Mouse (Mus musculus) heart, embryonic 13.5 days (tissue): ENCODE measurements around the gene Ugt1a10. TPM values are rescaled to one million over a fixed set of nuclear protein-coding genes. Genes with fewer than 3 reads are reported as not detected.
A peak's percentile ranks its signal among the peaks of the same experiment; 100 is the strongest.
"Not testable (repeated sequence)": the region's sequence is repeated elsewhere in the genome, so short reads cannot be mapped to it uniquely, and the experiment has no call there.

Experiments used
- ATAC-seq: fragments of 200-750 bp; cut with Nextera tagmentation; 2 replicates; pipeline ENCODE4 v1.8.0; 2017; ENCODE audit warnings: moderate TSS enrichment; ENCODE audit not compliant: insufficient number of reproducible peaks, low FRiP score, low TSS enrichment; ENCODE audit errors: extremely low read depth
- H3K27ac ChIP-seq: fragments of 300-500 bp; sonication (generic); replicated peaks from 2 replicates; pipeline ENCODE4 v1.5.1; 2015; ENCODE audit warnings: moderate library complexity, mild to moderate bottlenecking, inconsistent platforms
- H3K27me3 ChIP-seq: fragments of 300-500 bp; sonication (generic); replicated peaks from 2 replicates; pipeline ENCODE4 v1.6.1; 2015; ENCODE audit warnings: mild to moderate bottlenecking, inconsistent platforms
- H3K36me3 ChIP-seq: fragments of 300-500 bp; sonication (generic); 2 replicates; pipeline ENCODE4 v1.6.1; 2015; ENCODE audit warnings: mild to moderate bottlenecking, inconsistent platforms
- H3K4me1 ChIP-seq: fragments of 300-500 bp; sonication (generic); 2 replicates; pipeline ENCODE4 v1.6.1; 2015; ENCODE audit warnings: inconsistent platforms
- H3K4me2 ChIP-seq: fragments of 300-500 bp; sonication (generic); 2 replicates; pipeline ENCODE4 v1.6.1; 2015; ENCODE audit warnings: inconsistent platforms, mild to moderate bottlenecking, moderate library complexity
- H3K4me3 ChIP-seq: fragments of 300-500 bp; sonication (generic); 2 replicates; pipeline ENCODE4 v1.5.1; 2015; ENCODE audit warnings: moderate library complexity, mild to moderate bottlenecking, inconsistent platforms
- H3K9ac ChIP-seq: fragments of 300-500 bp; sonication (generic); 2 replicates; pipeline ENCODE4 v1.6.1; 2015; ENCODE audit warnings: inconsistent platforms, mild to moderate bottlenecking, moderate library complexity
- H3K9me3 ChIP-seq: fragments of 300-500 bp; sonication (generic); 2 replicates; pipeline ENCODE4 v1.6.1; 2016; ENCODE audit warnings: inconsistent platforms
- WGBS: fragments of 180-500 bp; shearing (Covaris S2); methylation state at CpG from one replicate; pipeline ENCODE4 v1.1.7; 2015; ENCODE audit warnings: mixed read lengths; 5-methylcytosine and 5-hydroxymethylcytosine counted together
- polyA plus RNA-seq: library from polyadenylated mRNA; unstranded; fragments of >200 nt; fragmentation: Nextera tagmentation; extraction: Ambion mirVana; gene quantifications from 2 replicates; pipeline ENCODE4 v1.2.1, GENCODE M21; 2015

Gene Ugt1a10
- polyA plus RNA-seq, 1 experiment from 2014 or later, result not detected

DNA sequence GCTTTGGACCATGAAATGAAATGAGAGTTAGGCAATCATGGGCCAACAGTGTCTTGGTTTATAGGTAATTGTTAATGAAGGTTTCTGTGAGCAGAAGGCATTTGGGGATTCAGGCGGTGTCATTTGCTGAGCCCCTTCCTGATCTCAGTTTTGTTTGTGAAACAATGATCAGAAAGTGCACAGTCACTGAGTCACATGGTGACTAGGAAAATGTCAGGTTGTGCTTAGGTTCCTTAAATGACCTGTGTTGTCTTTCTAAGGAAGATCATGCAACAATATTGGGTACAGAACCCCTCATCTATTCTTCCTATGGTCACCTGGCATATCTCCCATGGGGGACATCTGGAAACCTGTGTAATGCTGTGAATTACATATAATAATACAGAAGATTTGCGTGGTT, 7.8 kb upstream of the Ugt1a10 start:
- H3K4me1 ChIP-seq, ATAC-seq, H3K4me3 ChIP-seq, H3K9ac ChIP-seq, H3K9me3 ChIP-seq, H3K27me3 ChIP-seq, H3K27ac ChIP-seq, H3K36me3 ChIP-seq, H3K4me2 ChIP-seq: not testable (repeated sequence)
- 69% methylated on average over 2 of the region's 2 CpGs for WGBS

DNA sequence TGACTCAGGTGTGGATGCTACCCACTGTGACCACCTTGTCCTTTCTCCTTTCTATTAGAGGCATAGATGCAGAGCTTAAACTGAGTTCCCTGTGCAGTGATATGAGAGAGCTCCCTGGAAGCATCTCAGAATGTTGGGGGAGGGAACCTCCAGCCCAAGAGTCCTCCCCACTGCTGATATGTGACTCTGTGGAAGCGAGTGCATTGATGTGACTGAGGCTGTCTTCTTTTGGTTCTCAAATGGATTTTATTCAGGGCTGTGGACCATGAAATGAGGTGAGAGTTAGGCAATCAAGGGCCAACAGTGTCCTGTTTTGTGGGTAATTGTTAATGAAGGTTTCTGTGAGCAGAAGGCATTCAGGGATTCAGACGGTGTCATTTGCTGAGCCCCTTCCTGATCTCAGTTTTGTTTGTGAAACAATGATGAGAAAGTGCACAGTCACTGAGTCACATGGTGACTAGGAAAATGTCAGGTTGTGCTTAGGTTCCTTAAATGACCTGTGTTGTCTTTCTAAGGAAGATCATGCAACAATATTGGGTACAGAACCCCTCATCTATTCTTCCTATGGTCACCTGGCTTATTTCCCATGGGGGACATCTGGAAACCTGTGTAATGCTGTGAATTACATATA, 11.4 kb downstream of the Ugt1a10 start:
- WGBS, result 76% methylated on average over 1 of the region's 2 CpGs
- H3K9ac ChIP-seq, H3K4me3 ChIP-seq, H3K36me3 ChIP-seq, H3K27ac ChIP-seq, H3K27me3 ChIP-seq, ATAC-seq, H3K9me3 ChIP-seq, H3K4me1 ChIP-seq, H3K4me2 ChIP-seq: not testable (repeated sequence)

DNA sequence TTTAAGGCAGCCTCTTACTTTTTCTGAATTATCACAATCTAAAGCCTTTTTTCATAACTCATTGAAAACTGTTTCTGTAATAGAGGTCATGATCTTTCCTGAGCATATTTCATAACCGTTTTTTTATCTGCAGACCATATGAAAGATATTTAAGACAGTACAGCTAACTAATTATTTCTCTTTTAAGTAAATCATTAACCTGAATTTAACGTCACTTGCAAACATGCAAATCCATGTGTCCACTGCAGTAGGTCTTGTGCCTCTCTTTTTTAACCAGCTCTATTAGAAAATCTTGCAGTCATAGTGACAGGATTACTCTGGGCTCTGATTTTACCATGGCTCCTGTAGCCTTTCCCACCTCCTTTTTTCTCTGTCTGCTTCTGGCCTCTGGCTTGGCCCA, 15.3 kb downstream of the Ugt1a10 start, which contains the start of gene Ugt1a9:
Ugt1a9 (plus strand) TSS at position 306 of the 400 bp plus-strand sequence.
- WGBS, result 70% methylated on average over 2 of the region's 2 CpGs
- Histone ChIP-seq H3K27me3 (no peaks in the 10 kb centered on the region), H3K36me3 (no peaks in the 10 kb centered on the region), H3K4me1 (no peaks in the 10 kb centered on the region), H3K4me3 (no peak within 1 kb of the TSS), H3K9me3 (no peaks in the 10 kb centered on the region), H3K27ac (no peak within 1 kb of the TSS), H3K9ac (no peak within 1 kb of the TSS), H3K4me2 (no peak within 1 kb of the TSS)
- ATAC-seq, result no peak

DNA sequence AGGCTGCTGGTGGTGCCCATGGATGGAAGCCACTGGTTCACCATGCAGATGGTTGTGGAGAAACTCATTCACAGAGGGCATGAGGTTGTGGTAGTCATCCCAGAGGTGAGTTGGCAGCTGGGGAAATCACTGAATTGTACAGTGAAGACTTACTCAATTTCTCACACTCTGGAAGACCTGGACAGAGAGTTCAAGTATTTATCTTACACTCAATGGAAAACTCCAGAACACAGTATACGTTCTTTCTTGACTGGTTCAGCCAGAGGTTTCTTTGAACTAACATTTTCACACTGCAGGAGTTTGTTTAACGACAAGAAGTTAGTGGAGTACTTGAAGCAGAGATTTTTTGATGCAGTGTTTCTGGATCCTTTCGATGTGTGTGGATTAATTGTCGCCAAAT, 15.7 kb downstream of the Ugt1a10 start:
- H3K4me1 ChIP-seq, result no peaks in the 10 kb centered on the region
- H3K27me3 ChIP-seq, result no peaks in the 10 kb centered on the region
- H3K4me3 ChIP-seq, result no peak overlapping the region
- H3K36me3 ChIP-seq, result no peaks in the 10 kb centered on the region
- no peaks in the 10 kb centered on the region for H3K9me3 ChIP-seq
- no peak overlapping the region for H3K4me2 ChIP-seq
- no peak overlapping the region for H3K27ac ChIP-seq
- H3K9ac ChIP-seq, result no peak overlapping the region
- WGBS, result 68% methylated on average over 4 of the region's 4 CpGs
- ATAC-seq, result no peak

DNA sequence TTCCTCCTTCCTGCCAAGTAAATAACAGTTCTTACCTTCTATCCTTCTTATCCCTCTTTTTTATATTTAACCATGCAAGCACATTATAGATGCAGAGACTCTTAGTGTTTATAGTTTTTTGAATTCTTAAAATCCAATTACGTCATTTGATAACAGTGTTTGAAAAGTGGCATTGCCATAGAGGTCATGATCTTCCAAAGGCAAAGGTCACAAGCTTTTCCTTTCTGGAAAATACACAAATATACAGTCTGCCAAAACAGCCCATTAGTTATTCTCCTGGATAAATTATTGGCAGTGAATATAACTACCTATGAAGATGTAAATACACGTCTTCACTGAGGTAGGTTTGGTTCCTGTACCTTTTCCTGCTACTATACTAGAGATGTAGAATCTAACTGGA, 19.3 kb downstream of the Ugt1a10 start:
- ATAC-seq, result no peak
- WGBS, result 74% methylated on average over 2 of the region's 2 CpGs
- no peaks in the 10 kb centered on the region for H3K4me1 ChIP-seq
- H3K27me3 ChIP-seq, result no peaks in the 10 kb centered on the region
- H3K27ac ChIP-seq, result no peak overlapping the region
- no peaks in the 10 kb centered on the region for H3K9me3 ChIP-seq
- no peak overlapping the region for H3K4me2 ChIP-seq
- H3K4me3 ChIP-seq, result no peak overlapping the region
- H3K36me3 ChIP-seq, result no peaks in the 10 kb centered on the region
- H3K9ac ChIP-seq, result no peak overlapping the region

- Histone ChIP-seq H3K4me3 (no peak overlapping the region), H3K27me3 (no peaks in the 10 kb centered on the region), H3K4me2 (no peak overlapping the region), H3K36me3 (no peaks in the 10 kb centered on the region), H3K27ac (no peak overlapping the region), H3K9ac (no peak overlapping the region), H3K9me3 (no peaks in the 10 kb centered on the region), H3K4me1 (no peaks in the 10 kb centered on the region)
- no peak for ATAC-seq
- WGBS, result 81% methylated on average over 1 of the region's 1 CpGs
Observed at GRCm38 (mm10) chr1:88077128-88077527, 21.9 kb downstream of the Ugt1a10 start.

- no peaks in the 10 kb centered on the region for H3K27me3 ChIP-seq
- H3K9me3 ChIP-seq, result no peaks in the 10 kb centered on the region
- no peak overlapping the region for H3K4me2 ChIP-seq
- H3K36me3 ChIP-seq, result no peaks in the 10 kb centered on the region
- H3K9ac ChIP-seq, result no peak overlapping the region
- no peaks in the 10 kb centered on the region for H3K4me1 ChIP-seq
- H3K27ac ChIP-seq, result no peak overlapping the region
- 77% methylated on average over 1 of the region's 1 CpGs for WGBS
- no peak for ATAC-seq
- no peak overlapping the region for H3K4me3 ChIP-seq
Observed at GRCm38 (mm10) chr1:88081670-88082069, 26.5 kb downstream of the Ugt1a10 start.

GRCm38 (mm10) chr1:88086125-88086524, 30.9 kb downstream of the Ugt1a10 start:
- ATAC-seq, result no peak
- no peak overlapping the region for H3K9ac ChIP-seq
- 66% methylated on average over 1 of the region's 1 CpGs for WGBS

GRCm38 (mm10) chr1:88087513-88087912, 32.3 kb downstream of the Ugt1a10 start, which contains the start of gene Ugt1a8:
Ugt1a8 (plus strand) TSS chr1:88087813.
- H3K9me3 ChIP-seq, result no peaks in the 10 kb centered on the region
- ATAC-seq, result no peak
- no peaks in the 10 kb centered on the region for H3K36me3 ChIP-seq
- H3K4me1 ChIP-seq, result no peaks in the 10 kb centered on the region
- no peak within 1 kb of the TSS for H3K4me3 ChIP-seq
- no peak within 1 kb of the TSS for H3K9ac ChIP-seq
- no peak within 1 kb of the TSS for H3K27ac ChIP-seq
- WGBS, result 53% methylated on average over 3 of the region's 3 CpGs
- H3K4me2 ChIP-seq, result no peak within 1 kb of the TSS
- no peaks in the 10 kb centered on the region for H3K27me3 ChIP-seq

More at GRCm38 (mm10) chr1:88086125-88086524, 30.9 kb downstream of the Ugt1a10 start:
- Histone ChIP-seq H3K27ac (no peak overlapping the region), H3K4me3 (no peak overlapping the region), H3K9me3 (no peaks in the 10 kb centered on the region), H3K36me3 (no peaks in the 10 kb centered on the region), H3K4me2 (no peak overlapping the region), H3K4me1 (no peaks in the 10 kb centered on the region), H3K27me3 (no peaks in the 10 kb centered on the region)

DNA sequence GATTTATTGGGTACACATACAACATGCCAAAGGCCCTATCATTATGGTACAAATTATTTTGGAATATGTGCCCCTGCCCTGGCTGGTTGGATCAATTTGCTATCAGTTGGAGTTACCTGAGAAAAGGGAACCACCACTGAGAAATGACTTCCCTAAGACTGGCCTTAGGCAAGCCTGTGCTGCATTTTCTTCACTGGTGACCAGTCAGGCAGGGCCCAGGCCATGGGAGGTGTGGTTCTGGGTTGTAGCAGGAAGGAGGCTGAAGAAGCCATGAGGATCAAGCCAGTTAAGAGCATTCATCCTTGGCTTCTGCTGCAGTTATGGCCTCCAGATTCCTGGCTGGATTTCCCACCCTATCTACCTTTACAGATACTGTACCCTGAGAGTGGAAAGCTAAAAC, 37.2 kb downstream of the Ugt1a10 start:
- ATAC-seq, result no peak
- H3K4me3 ChIP-seq, result no peak overlapping the region
- H3K9ac ChIP-seq, result no peak overlapping the region
- H3K9me3 ChIP-seq, result no peaks in the 10 kb centered on the region
- H3K4me1 ChIP-seq, result no peaks in the 10 kb centered on the region
- H3K4me2 ChIP-seq, result no peak overlapping the region
- H3K27me3 ChIP-seq, result no peaks in the 10 kb centered on the region
- H3K36me3 ChIP-seq, result no peaks in the 10 kb centered on the region
- H3K27ac ChIP-seq, result no peak overlapping the region

GRCm38 (mm10) chr1:88094270-88094676, 39.1 kb downstream of the Ugt1a10 start:
- not testable (repeated sequence) for H3K36me3 ChIP-seq, H3K4me2 ChIP-seq, H3K9me3 ChIP-seq, H3K27ac ChIP-seq, H3K4me3 ChIP-seq, H3K9ac ChIP-seq, ATAC-seq, H3K27me3 ChIP-seq, H3K4me1 ChIP-seq
- WGBS, result 65% methylated on average over 3 of the region's 3 CpGs

DNA sequence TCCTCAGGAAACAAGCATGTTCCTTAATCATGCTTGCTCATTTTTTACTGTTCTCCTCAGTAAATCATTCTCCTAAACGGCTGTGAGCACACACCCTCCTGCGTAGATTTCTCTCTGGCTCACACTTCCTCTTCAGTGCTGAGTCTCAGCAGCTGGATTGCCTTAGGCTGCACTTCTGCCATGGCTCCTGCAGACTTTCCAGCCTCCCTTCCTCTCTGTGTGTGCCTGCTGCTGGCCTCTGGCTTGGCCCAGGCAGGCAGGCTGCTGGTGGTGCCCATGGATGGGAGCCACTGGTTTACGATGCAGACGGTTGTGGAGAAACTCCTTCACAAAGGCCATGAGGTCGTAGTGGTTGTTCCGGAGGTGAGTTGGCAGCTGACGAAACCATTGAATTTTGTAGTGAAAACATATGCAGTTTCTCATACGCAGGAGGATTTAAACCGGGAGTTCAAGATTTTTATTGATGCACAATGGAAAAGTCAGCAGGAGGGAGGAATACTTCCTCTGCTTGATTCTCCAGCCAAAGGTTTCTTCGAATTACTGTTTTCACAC, 39.8 kb downstream of the Ugt1a10 start, which contains the start of gene Ugt1a7c:
Ugt1a7c (plus strand) TSS at position 122 of the 552 bp plus-strand sequence.
- Histone ChIP-seq H3K9ac (no peak within 1 kb of the TSS), H3K4me2 (peak within 1 kb of the TSS; percentile 32; the same call in 1 of the 2 replicates), H3K4me3 (no peak within 1 kb of the TSS), H3K36me3 (no peaks in the 10 kb centered on the region), H3K27me3 (no peaks in the 10 kb centered on the region), H3K27ac (peak within 1 kb of the TSS; percentile 58), H3K4me1 (no peaks in the 10 kb centered on the region), H3K9me3 (no peaks in the 10 kb centered on the region)
- no peak for ATAC-seq
- 62% methylated on average over 10 of the region's 10 CpGs for WGBS
